Mouse (Mus musculus) CH12.LX (cell line): ENCODE data around the gene Usp30. TPM values are rescaled to one million over a fixed set of nuclear protein-coding genes. Genes with fewer than 3 reads are reported as not detected.

ENCODE experiments used
- DNase-seq: peaks from one replicate; pipeline ENCODE4 v3.0.0-alpha.2; 2013; ENCODE audit errors: extremely low read depth
- H3K27ac ChIP-seq: 2 replicates; pipeline ENCODE4 v1.5.1; 2012; ENCODE audit warnings: low read depth, mild to moderate bottlenecking, control low read depth, moderate library complexity; ENCODE audit not compliant: insufficient read depth
- H3K27me3 ChIP-seq: replicated peaks from 2 replicates; pipeline ENCODE3; 2012; ENCODE audit warnings: inconsistent platforms
- H3K36me3 ChIP-seq, 2 experiments: replicated peaks in 1 of 2; 2 replicates each; pipeline versions ENCODE3 to v1.6.1; 2012; ENCODE audit warnings: inconsistent platforms in 1 of 2, low read length in 1 of 2, mild to moderate bottlenecking in 1 of 2, mixed read lengths in 1 of 2, moderate library complexity in 1 of 2; ENCODE audit not compliant: control insufficient read depth in 1 of 2, insufficient read depth in 1 of 2
- H3K4me1 ChIP-seq, 2 experiments: 2 replicates each; pipeline ENCODE4 v1.6.1; 2012; ENCODE audit warnings: inconsistent platforms in 1 of 2, moderate library complexity in 1 of 2; ENCODE audit not compliant: insufficient read depth in 2 of 2, control insufficient read depth in 1 of 2
- H3K4me2 ChIP-seq: 2 replicates; pipeline ENCODE4 v1.6.1; 2012; ENCODE audit warnings: low read depth, mild to moderate bottlenecking, control low read depth; ENCODE audit not compliant: poor library complexity, insufficient read depth, severe bottlenecking
- H3K4me3 ChIP-seq, 3 experiments: fragments of 150-350 bp in 1 of 3; sonication (generic) in 1 of 3; replicated peaks in 1 of 3; 2 replicates each; pipeline versions ENCODE3 to v1.5.1; 2011 to 2012; ENCODE audit warnings: low read depth in 2 of 3, low read length in 2 of 3, mild to moderate bottlenecking in 2 of 3, moderate library complexity in 2 of 3, control low read depth in 1 of 3, improper control_type of control experiment in 1 of 3, inconsistent platforms in 1 of 3, mixed read lengths in 1 of 3; ENCODE audit not compliant: poor library complexity in 1 of 3
- H3K79me2 ChIP-seq: replicated peaks from 2 replicates; pipeline ENCODE4 v1.6.1; 2012; ENCODE audit warnings: mild to moderate bottlenecking, moderate library complexity; ENCODE audit not compliant: control insufficient read depth, poor library complexity, insufficient read depth, severe bottlenecking; ENCODE audit errors: extremely low read depth
- H3K9ac ChIP-seq: 2 replicates; pipeline ENCODE4 v1.6.1; 2012; ENCODE audit warnings: low read depth, mild to moderate bottlenecking, control low read depth, moderate library complexity; ENCODE audit not compliant: insufficient read depth
- H3K9me3 ChIP-seq: replicated peaks from 2 replicates; pipeline ENCODE3; 2012; ENCODE audit warnings: low read length, inconsistent platforms, mixed read lengths
- BHLHE40 ChIP-seq: IDR thresholded peaks from 2 replicates; pipeline ENCODE4 v1.6.1; 2011; ENCODE audit warnings: mild to moderate bottlenecking, low read depth, low read length, improper control_type of control experiment
- CHD1 ChIP-seq: IDR thresholded peaks from 2 replicates; pipeline ENCODE4 v1.6.1; 2012; ENCODE audit warnings: low read depth, low read length, improper control_type of control experiment, inconsistent platforms
- E2F4 ChIP-seq: IDR thresholded peaks from 2 replicates; pipeline ENCODE4 v1.6.1; 2011; ENCODE audit warnings: low read depth, low read length, improper control_type of control experiment; ENCODE audit not compliant: insufficient replicate concordance
- ELF1 ChIP-seq: IDR thresholded peaks from 2 replicates; pipeline ENCODE4 v1.6.1; 2014; ENCODE audit warnings: low read depth, mild to moderate bottlenecking, inconsistent platforms, low read length, improper control_type of control experiment
- ETS1 ChIP-seq: conservative IDR thresholded peaks from 2 replicates; pipeline ENCODE4 v1.6.1; 2012; ENCODE audit warnings: low read depth, mild to moderate bottlenecking, inconsistent platforms, low read length, improper control_type of control experiment, moderate library complexity
- JUN ChIP-seq: IDR thresholded peaks from 2 replicates; pipeline ENCODE4 v1.6.1; 2011; ENCODE audit warnings: low read depth, mild to moderate bottlenecking, low read length, improper control_type of control experiment, moderate library complexity; ENCODE audit not compliant: insufficient read depth
- MAFK ChIP-seq: IDR thresholded peaks from 2 replicates; pipeline ENCODE4 v1.6.1; 2011; ENCODE audit warnings: low read length, improper control_type of control experiment; ENCODE audit not compliant: insufficient replicate concordance
- MXI1 ChIP-seq: IDR thresholded peaks from 2 replicates; pipeline ENCODE4 v1.6.1; 2011; ENCODE audit warnings: mild to moderate bottlenecking, low read depth, low read length, improper control_type of control experiment
- PAX5 ChIP-seq: IDR thresholded peaks from 2 replicates; pipeline ENCODE4 v1.6.1; 2012; ENCODE audit warnings: low read length, inconsistent platforms, mixed read lengths
- POLR2AphosphoS2 ChIP-seq: IDR thresholded peaks from 2 replicates; pipeline ENCODE4 v1.6.1; 2011; ENCODE audit warnings: low read depth, low read length, improper control_type of control experiment
- RAD21 ChIP-seq: IDR thresholded peaks from 2 replicates; pipeline ENCODE4 v1.6.1; 2011; ENCODE audit warnings: low read depth, mild to moderate bottlenecking, low read length, improper control_type of control experiment, moderate library complexity
- SIN3A ChIP-seq: IDR thresholded peaks from 2 replicates; pipeline ENCODE4 v1.6.1; 2012; ENCODE audit warnings: low read length, improper control_type of control experiment, inconsistent platforms
- TBP ChIP-seq: conservative IDR thresholded peaks from 2 replicates; pipeline ENCODE4 v1.6.1; 2011; ENCODE audit warnings: low read depth, low read length, improper control_type of control experiment
- ZC3H11A ChIP-seq: IDR thresholded peaks from 2 replicates; pipeline ENCODE4 v1.6.1; 2012; ENCODE audit warnings: low read depth, mild to moderate bottlenecking, inconsistent platforms, low read length, improper control_type of control experiment
- ZNF384 ChIP-seq: IDR thresholded peaks from 2 replicates; pipeline ENCODE4 v1.6.1; 2012; ENCODE audit warnings: low read depth, low read length, improper control_type of control experiment, inconsistent platforms
- dilution Hi-C: fragments of 300-500 bp; cut with MboI; formaldehyde crosslinking; loops from 2 replicates; pipeline ENCODE4 v1.14.3; 2020; ENCODE audit warnings: low sequenced_read_pairs; ENCODE audit not compliant: extremely low pct_unique_long_range_greater_than_20kb, extremely low pct_ligation_motif_present
- in situ Hi-C: fragments of 300-500 bp; cut with MboI; formaldehyde crosslinking; loops from 3 replicates; pipeline ENCODE4 v1.14.3; 2019; ENCODE audit warnings: low sequenced_read_pairs, low pct_ligation_motif_present, low pct_unique_long_range_greater_than_20kb, mixed read lengths
- polyA plus RNA-seq: library from polyadenylated mRNA; unstranded; fragments of >175 nt; gene quantifications from 2 replicates; pipeline ENCODE4 v1.2.1, GENCODE M21; 2012; ENCODE audit warnings: low read depth; ENCODE audit not compliant: insufficient read length
- total RNA-seq, 2 experiments: library from RNA; depleted of rRNA; stranded (reverse); fragments of 300-350 nt in 1 of 2; fragments of >200 nt in 1 of 2; gene quantifications; 2 replicates each; pipeline ENCODE4 v1.2.3; 2012 to 2014

Usp30 gene
- total and polyA plus RNA-seq, 3 experiments: 13.0 to 15.5 (median 14.5) TPM

DNA sequence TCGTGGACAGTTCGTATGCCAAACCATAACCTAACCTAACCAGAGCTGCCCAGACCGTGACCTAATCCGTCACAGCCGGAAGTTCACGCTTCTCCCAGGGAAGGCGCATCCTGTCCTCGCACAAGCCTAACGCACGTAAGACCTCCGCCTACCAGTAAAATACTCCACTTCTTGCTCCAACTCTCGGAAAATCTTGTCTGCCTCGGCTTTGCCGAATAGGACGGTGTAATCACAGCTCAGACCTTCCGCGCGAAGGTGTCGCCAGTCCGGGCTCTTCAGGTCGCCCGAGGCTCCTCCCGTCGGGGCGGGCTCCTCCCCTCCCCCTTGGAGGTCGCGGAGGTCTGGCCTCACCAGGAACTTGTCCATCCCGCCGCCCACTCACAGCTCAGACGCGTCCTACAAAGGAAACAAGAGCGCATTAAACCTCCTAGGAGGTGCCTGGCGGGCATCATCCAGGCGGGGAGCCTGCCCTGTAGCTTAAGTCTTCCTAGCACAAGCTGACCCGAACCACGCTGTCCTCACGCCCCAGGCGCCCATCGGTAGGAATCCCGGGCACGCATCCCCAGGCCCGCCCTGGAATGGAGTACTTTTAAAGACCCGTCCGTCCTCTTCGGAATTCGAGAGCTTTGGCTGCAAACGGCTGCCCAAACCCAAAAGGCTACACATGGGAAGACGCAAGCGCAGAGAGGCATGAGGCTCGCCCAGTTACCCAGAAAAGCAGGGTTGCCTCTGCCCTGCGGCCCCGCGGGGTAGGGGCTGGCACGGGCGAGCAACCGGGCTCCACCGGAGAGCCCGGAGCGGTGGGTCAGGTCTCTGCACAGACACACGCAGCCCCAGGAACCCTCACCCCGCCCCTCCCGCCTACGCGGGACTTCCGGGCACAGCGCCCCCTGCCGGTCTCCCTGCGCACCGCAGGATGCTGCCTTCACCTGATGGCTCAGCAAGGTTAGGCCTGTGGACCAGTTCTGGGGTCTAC is 62.4 kb downstream of the Usp30 start, which contains the start of gene Alkbh2 (continued):
- peak; percentile 72 for TF ChIP-seq BHLHE40

DNA sequence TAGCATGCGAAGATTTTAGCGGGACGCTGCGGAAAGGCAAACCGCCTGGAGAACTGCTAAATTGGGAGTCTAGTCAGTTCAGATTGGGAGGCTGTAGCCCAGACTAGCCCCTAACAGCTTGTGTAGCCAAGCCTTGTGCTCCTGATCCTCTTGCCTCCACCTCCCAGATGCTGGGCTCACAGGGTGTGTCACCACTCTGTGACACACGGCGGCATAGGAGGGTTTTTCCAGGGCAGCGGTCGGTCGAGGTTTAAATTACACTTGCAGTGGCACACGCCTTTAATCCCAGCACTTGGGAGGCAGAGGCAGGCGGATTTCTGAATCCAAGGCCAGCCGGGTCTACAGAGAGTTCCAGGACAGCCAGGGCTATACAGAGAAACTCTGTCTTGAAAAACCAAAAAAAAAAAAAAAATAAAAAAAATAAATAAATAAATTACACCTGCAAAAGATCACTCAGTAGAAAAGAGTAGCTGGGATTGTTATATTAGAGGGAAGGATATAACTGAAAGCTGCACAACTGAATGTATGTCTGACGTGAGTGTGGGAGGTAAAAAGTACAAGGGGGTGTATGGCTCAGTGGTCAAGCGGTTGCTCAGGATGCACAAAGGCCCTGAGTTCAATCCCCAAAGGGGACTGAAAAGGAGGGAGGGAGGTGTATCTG is 64.4 kb downstream of the Usp30 start:
- Histone ChIP-seq H3K79me2 (peaks cover 9% of the 10 kb centered on the region), H3K9me3 (no peaks in the 10 kb centered on the region), H3K36me3 (peaks cover 16 to 37% of the 10 kb centered on the region in 2 experiments), H3K27ac (no peak overlapping the region), H3K9ac (no peak overlapping the region; the same call in 1 of the 2 replicates)
- dilution Hi-C loops: no loop called here
- TF ChIP-seq ELF1: no peak
- TF ChIP-seq MAFK: no peak
- TF ChIP-seq PAX5: no peak
- no peak for TF ChIP-seq ZC3H11A
- 0 out of 2 replicates have a peak, but pooled peaks have one; percentile 38 for TF ChIP-seq SIN3A
- no peak for TF ChIP-seq E2F4
- TF ChIP-seq POLR2AphosphoS2: no peak
- TF ChIP-seq ETS1: no peak; the same call in 1 of the 2 replicates
- TF ChIP-seq ZNF384: peak; percentile 74
- TF ChIP-seq MXI1: 0 out of 2 replicates have a peak, but pooled peaks have one; percentile 43
- 0 out of 2 replicates have a peak, but pooled peaks have one; percentile 66 for TF ChIP-seq CHD1
- TF ChIP-seq JUN: no peak
- no peak for TF ChIP-seq RAD21
- TF ChIP-seq BHLHE40: 0 out of 2 replicates have a peak, but pooled peaks have one; percentile 11
- TF ChIP-seq TBP: no peak
- TF ChIP-seq, all 38 proteins: peak for 5
- Histone ChIP-seq H3K4me2 (peak overlapping the region; percentile 65), H3K4me3 (peak overlapping the region; percentile 40 to 90 (median 63)), H3K27me3 (no peaks in the 10 kb centered on the region), H3K4me1 (peaks cover 13 to 54% of the 10 kb centered on the region in 2 experiments)
- DNase-seq: peak; percentile 55
- in situ Hi-C loops: loop anchor here (5.0 to 10.0 kb wide), 2 partner anchors 77 to 155 kb away; no protein-coding TSS in a partner anchor
